Mouse (Mus musculus) midbrain, embryonic 13.5 days (tissue): ENCODE data around the gene Carhsp1. TPM values are rescaled to one million over a fixed set of nuclear protein-coding genes. Genes with fewer than 3 reads are reported as not detected.

Experiments
- ATAC-seq: fragments of 200-750 bp; cut with Nextera tagmentation; 2 replicates; pipeline ENCODE4 v1.8.0; 2017; ENCODE audit warnings: mild to moderate bottlenecking, moderate TSS enrichment, moderate library complexity
- H3K27ac ChIP-seq: fragments of 300-500 bp; sonication (generic); 2 replicates; pipeline ENCODE4 v1.5.1; 2015; ENCODE audit warnings: inconsistent platforms, mild to moderate bottlenecking, moderate library complexity
- H3K27me3 ChIP-seq: fragments of 300-500 bp; sonication (generic); 2 replicates; pipeline ENCODE4 v1.6.1; 2015; ENCODE audit warnings: mild to moderate bottlenecking, inconsistent platforms
- H3K36me3 ChIP-seq: fragments of 300-500 bp; sonication (generic); 2 replicates; pipeline ENCODE4 v1.6.1; 2015; ENCODE audit warnings: mild to moderate bottlenecking, inconsistent platforms
- H3K4me1 ChIP-seq: fragments of 300-500 bp; sonication (generic); replicated peaks from 2 replicates; pipeline ENCODE4 v1.6.1; 2015; ENCODE audit warnings: inconsistent platforms
- H3K4me2 ChIP-seq: fragments of 300-500 bp; sonication (generic); replicated peaks from 2 replicates; pipeline ENCODE4 v1.6.1; 2015; ENCODE audit warnings: moderate library complexity, mild to moderate bottlenecking, inconsistent platforms
- H3K4me3 ChIP-seq: fragments of 300-500 bp; sonication (generic); replicated peaks from 2 replicates; pipeline ENCODE4 v1.5.1; 2015; ENCODE audit warnings: mild to moderate bottlenecking, inconsistent platforms
- H3K9ac ChIP-seq: fragments of 300-500 bp; sonication (generic); replicated peaks from 2 replicates; pipeline ENCODE4 v1.6.1; 2015; ENCODE audit warnings: mild to moderate bottlenecking, inconsistent platforms
- H3K9me3 ChIP-seq: fragments of 300-500 bp; sonication (generic); 2 replicates; pipeline ENCODE4 v1.6.1; 2016; ENCODE audit warnings: mild to moderate bottlenecking, inconsistent platforms
- WGBS: fragments of 180-500 bp; shearing (Covaris S2); methylation state at CpG from one replicate; pipeline ENCODE4 v1.1.7; 2015; 5-methylcytosine and 5-hydroxymethylcytosine counted together
- polyA plus RNA-seq: library from polyadenylated mRNA; unstranded; fragments of >200 nt; fragmentation: Nextera tagmentation; extraction: Ambion mirVana; gene quantifications from 2 replicates; pipeline ENCODE4 v1.2.1, GENCODE M21; 2015

The Carhsp1 gene
- polyA plus RNA-seq, result 253 and 274 TPM in 2 replicates

DNA sequence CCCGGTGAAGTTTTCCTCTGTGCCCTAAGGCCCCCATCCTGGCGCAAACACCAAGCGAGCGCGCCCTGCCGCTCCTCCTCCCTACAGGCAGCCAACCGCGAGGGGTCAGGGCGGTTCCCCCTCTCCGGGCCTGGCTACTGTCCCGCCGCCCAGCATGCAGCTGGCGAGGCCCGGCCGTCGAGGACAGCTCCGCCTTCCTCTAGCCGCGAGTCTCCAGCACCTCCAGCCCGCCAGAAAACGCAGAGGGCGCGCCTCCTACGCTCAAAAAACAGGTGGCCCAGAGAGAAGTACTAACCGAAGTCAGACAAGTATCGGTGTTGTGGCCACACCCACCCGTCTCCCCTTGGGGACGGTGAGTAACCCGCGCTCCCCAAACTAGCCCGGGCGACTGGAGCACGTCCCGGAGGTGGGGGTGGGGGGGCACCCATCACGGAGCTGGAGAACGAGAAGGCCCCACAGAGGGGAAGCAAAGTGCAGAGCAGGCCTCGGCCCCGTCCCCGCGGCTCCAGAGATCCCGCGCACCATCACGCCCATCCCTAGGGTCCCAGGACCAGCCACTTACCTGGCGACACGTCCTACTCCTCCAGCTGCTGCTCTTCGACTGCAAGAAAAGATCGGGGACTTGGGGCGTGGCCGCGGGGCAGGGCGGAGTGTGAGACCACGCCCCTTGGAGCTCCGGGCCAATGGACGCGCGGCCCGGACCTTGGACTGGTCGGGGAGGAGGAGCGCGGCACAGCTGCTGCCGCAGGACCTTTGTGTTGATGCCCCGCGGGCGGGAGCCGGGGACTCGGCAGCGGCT, at the start of gene Carhsp1:
TSS of gene Carhsp1 (minus strand) at position 605 of the 799 bp plus-strand sequence.
- no peaks in the 10 kb centered on the region for H3K9me3 ChIP-seq
- ATAC-seq, result peak; percentile 88
- WGBS, result under 1% methylated on average over 62 of the region's 67 CpGs
- peak within 1 kb of the TSS; percentile 90 for H3K4me3 ChIP-seq
- peaks cover 44% of the 10 kb centered on the region for H3K4me1 ChIP-seq
- H3K27ac ChIP-seq, result peak within 1 kb of the TSS; percentile 87
- H3K4me2 ChIP-seq, result peak within 1 kb of the TSS; percentile 91
- peak within 1 kb of the TSS; percentile 75 for H3K9ac ChIP-seq
- peaks cover 13% of the 10 kb centered on the region for H3K27me3 ChIP-seq
- no peaks in the 10 kb centered on the region for H3K36me3 ChIP-seq

DNA sequence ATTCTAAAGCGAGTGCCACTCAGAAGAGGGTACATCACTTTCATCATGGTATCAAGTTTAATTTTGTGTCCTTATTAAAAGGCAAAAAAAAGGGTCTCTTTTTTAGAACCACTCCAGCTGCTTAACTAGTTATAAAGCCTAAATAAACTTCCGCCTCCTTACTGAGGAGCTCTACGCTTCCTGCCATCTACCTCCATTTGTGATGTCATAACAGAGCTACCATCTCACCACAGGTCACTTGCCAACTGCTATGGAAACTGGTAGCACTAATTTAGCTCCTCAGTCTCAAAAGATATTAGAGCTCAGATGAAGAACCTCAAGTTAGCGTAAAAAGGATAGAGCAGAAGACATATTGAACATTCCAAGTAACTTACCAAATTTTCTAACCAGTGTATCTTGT, 48.5 kb upstream of the Carhsp1 start:
- Histone ChIP-seq H3K9ac (no peak overlapping the region), H3K4me2 (no peak overlapping the region), H3K36me3 (peaks cover 9% of the 10 kb centered on the region), H3K4me3 (no peak overlapping the region), H3K27ac (no peak overlapping the region), H3K9me3 (no peaks in the 10 kb centered on the region), H3K4me1 (peaks cover 19% of the 10 kb centered on the region), H3K27me3 (no peaks in the 10 kb centered on the region)
- 94% methylated on average over 4 of the region's 4 CpGs for WGBS
- no peak for ATAC-seq

DNA sequence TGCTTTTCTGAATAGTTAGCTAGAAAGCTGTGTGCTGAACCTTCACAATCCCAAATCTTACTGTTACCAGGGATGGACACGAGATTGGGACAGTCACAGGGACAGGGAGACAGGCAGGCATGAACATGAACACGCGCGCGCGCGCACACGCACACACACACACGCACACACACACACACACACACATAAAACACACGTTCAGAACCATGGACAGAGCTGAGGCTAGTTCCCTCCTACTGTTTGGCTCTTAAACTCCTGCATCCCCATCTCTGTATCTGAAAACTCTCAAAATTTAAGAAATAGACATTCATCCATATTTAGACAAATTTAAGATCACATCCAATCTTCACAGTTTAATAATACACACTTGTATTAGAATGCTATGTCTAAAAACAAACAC, 45.8 kb upstream of the Carhsp1 start:
- peaks cover 13% of the 10 kb centered on the region for H3K4me1 ChIP-seq
- no peak for ATAC-seq
- H3K27ac ChIP-seq, result no peak overlapping the region
- 97% methylated on average over 10 of the region's 10 CpGs for WGBS
- H3K36me3 ChIP-seq, result peaks cover 34% of the 10 kb centered on the region
- H3K4me2 ChIP-seq, result no peak overlapping the region
- H3K4me3 ChIP-seq, result no peak overlapping the region
- H3K9me3 ChIP-seq, result no peaks in the 10 kb centered on the region
- no peak overlapping the region for H3K9ac ChIP-seq
- H3K27me3 ChIP-seq, result no peaks in the 10 kb centered on the region

DNA sequence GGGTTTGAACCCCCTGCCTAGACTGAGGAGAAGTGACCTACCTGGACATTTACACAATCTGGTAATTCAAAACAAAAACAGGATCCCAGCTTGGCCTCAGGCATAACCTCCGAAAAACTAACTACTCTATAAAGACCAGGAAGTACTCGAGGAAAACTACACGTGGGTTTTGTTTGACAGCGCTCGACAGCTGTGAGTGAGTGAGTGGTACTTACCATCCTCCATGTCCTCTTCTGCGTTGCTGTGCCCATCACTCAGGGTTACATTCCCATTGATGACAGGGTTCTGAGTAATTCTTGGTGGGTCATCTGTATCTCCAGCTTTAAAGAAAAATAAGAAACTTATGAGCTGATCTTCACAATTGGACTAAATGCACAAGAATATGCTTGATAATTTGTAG, 44.3 kb upstream of the Carhsp1 start:
- H3K27me3 ChIP-seq, result no peaks in the 10 kb centered on the region
- no peak overlapping the region for H3K4me3 ChIP-seq
- WGBS, result 91% methylated on average over 6 of the region's 6 CpGs
- H3K27ac ChIP-seq, result no peak overlapping the region
- H3K4me1 ChIP-seq, result peaks cover 12% of the 10 kb centered on the region
- no peak overlapping the region for H3K9ac ChIP-seq
- ATAC-seq, result no peak
- no peaks in the 10 kb centered on the region for H3K9me3 ChIP-seq
- H3K4me2 ChIP-seq, result no peak overlapping the region
- H3K36me3 ChIP-seq, result peaks cover 46% of the 10 kb centered on the region

DNA sequence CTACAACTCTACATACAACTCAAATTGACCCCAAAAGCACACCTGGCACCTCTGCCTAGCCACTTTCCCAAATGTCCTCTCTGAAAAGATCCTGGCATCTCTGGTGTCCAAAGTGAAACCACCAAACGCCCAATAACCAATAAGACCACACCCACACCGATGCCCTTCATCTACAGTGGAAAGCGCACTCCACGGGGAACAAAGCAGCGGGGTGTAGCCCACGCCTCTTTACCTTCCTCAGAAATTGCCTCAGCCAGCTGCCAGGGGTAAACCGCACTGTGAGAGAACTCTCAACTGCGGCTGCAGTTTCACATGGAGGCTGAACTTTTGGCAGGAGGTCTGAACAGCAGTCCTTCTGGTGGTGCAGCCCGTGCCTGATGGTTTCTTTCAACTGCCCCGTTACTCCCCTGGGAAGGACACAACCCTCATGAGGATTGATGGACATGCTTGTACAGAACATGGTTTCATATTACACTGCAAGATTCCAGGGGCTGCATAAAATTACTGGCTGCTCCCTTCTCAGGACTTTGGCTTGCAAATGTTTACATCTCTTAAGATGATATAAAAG, 43.6 kb upstream of the Carhsp1 start:
- H3K4me2 ChIP-seq, result no peak overlapping the region
- H3K36me3 ChIP-seq, result peaks cover 52% of the 10 kb centered on the region
- peaks cover 12% of the 10 kb centered on the region for H3K4me1 ChIP-seq
- H3K9me3 ChIP-seq, result no peaks in the 10 kb centered on the region
- no peak overlapping the region for H3K27ac ChIP-seq
- 86% methylated on average over 10 of the region's 10 CpGs for WGBS
- H3K4me3 ChIP-seq, result no peak overlapping the region
- ATAC-seq, result no peak
- no peaks in the 10 kb centered on the region for H3K27me3 ChIP-seq
- no peak overlapping the region for H3K9ac ChIP-seq

DNA sequence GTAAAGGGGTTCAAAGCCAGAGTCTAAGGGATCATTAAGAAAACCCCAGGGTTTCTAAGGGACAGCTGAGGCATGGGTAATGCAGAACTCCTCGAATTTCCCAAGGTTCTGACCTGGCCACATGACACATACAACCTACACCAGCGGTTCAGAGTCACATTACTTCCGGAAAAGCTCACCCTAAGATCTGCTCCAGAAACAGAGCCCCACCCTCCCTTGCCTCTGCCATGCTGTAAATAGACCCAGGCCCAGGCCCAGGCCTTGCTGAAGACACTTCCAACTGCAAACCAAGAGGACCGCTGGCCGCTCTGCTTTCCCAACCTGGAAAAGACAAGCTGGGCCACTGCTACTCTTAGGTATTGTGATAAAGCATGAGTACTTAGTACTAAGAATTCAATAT, 42.9 kb upstream of the Carhsp1 start:
- H3K36me3 ChIP-seq, result peaks cover 59% of the 10 kb centered on the region
- H3K9me3 ChIP-seq, result no peaks in the 10 kb centered on the region
- H3K4me3 ChIP-seq, result no peak overlapping the region
- no peak for ATAC-seq
- no peak overlapping the region for H3K9ac ChIP-seq
- 88% methylated on average over 5 of the region's 5 CpGs for WGBS
- no peak overlapping the region for H3K27ac ChIP-seq
- H3K4me1 ChIP-seq, result peaks cover 10% of the 10 kb centered on the region
- H3K27me3 ChIP-seq, result no peaks in the 10 kb centered on the region
- H3K4me2 ChIP-seq, result no peak overlapping the region

DNA sequence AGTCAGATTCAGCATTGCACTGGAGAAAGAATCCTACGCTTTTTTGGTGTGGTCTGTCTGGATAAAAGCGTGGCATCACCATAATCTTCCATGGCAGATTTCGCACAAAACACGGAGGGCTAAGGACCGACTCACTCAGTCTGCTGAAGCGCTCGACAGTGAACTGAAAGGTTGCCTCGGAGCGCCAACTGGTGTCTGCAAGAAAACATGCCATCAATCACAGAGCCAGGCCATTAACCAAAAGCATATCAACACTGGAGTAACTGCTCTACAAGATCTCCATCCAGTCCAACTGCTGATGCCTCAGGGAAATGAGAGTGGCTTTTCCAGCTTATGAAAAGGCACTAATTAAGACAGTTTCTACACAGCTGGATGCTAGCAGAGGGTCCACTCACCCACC, 40.0 kb upstream of the Carhsp1 start:
- Histone ChIP-seq H3K9ac (no peak overlapping the region), H3K27me3 (no peaks in the 10 kb centered on the region), H3K9me3 (no peaks in the 10 kb centered on the region), H3K27ac (no peak overlapping the region), H3K4me1 (no peaks in the 10 kb centered on the region), H3K4me2 (no peak overlapping the region), H3K4me3 (no peak overlapping the region), H3K36me3 (peaks cover 88% of the 10 kb centered on the region)
- ATAC-seq, result no peak
- WGBS, result 72% methylated on average over 9 of the region's 9 CpGs

DNA sequence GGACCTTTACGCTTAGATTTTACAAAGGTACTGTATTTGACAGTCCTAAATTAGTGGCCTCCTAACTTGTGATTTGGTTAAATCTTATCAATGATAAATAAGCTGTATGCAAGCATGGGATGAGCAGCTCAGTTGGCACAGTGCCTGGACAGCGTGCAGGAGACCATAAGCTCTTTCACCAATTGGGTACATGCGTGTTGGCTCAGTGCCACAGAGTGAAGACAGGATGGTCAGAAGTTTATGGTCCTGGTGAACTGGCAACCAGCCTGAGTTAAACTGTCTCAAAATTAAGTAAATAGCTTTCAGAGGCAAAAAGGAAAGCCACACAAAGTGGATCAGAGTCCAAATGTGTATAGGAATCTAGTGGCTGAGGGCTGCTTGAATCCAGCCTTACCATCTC, 28.6 kb upstream of the Carhsp1 start:
- no peaks in the 10 kb centered on the region for H3K4me1 ChIP-seq
- 88% methylated on average over 3 of the region's 3 CpGs for WGBS

DNA sequence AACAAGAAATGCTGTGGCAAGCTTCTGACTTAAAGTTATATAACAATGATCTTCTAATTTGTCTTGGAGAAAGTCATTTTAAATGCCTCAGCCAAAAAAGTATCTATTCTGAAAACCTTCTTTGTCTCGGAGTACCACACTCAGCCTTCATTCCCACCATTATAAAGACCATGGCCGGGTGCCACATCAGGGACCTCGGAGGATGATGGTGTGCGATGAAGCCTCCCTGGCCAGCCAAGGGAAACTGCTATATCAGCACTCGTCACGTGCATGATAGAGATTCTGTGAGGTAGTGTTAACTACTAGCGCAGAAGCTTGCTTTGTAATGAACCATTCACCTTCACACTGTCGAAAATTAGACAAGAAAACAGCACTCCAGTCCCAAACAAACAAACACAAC, 27.6 kb upstream of the Carhsp1 start:
- WGBS, result 93% methylated on average over 8 of the region's 8 CpGs
- no peak overlapping the region for H3K9ac ChIP-seq
- H3K4me3 ChIP-seq, result no peak overlapping the region
- ATAC-seq, result no peak
- no peak overlapping the region for H3K27ac ChIP-seq
- peaks cover 95% of the 10 kb centered on the region for H3K36me3 ChIP-seq
- no peaks in the 10 kb centered on the region for H3K27me3 ChIP-seq
- no peaks in the 10 kb centered on the region for H3K4me1 ChIP-seq
- no peak overlapping the region for H3K4me2 ChIP-seq
- H3K9me3 ChIP-seq, result no peaks in the 10 kb centered on the region

More for the DNA sequence above, 28.6 kb upstream of the Carhsp1 start:
- Histone ChIP-seq H3K9ac (no peak overlapping the region), H3K27me3 (no peaks in the 10 kb centered on the region), H3K27ac (no peak overlapping the region), H3K9me3 (no peaks in the 10 kb centered on the region), H3K4me2 (no peak overlapping the region), H3K36me3 (peaks cover 93% of the 10 kb centered on the region), H3K4me3 (no peak overlapping the region)
- ATAC-seq, result no peak

DNA sequence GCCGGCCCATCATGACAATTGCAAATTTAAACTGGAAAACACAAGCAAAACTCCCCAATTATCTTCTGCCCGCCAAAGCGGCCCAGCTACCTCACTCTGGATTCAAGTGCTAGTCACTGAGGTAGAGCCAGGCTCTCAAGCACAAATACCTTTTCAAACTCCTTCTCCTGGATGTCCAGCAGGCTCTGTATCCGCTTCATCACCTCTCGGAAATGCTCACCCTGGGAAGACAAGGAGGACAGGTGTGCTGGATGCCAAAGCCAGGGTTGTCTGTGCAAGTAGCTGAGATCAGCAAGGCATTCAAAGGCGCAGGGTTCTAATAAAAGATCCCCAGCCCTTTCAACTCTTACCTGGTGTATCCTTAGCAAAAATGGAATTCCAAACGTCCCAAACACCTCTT, 19.3 kb upstream of the Carhsp1 start:
- no peak overlapping the region for H3K4me2 ChIP-seq
- no peak overlapping the region for H3K4me3 ChIP-seq
- H3K9ac ChIP-seq, result no peak overlapping the region
- H3K27me3 ChIP-seq, result no peaks in the 10 kb centered on the region
- H3K36me3 ChIP-seq, result peaks cover 87% of the 10 kb centered on the region
- ATAC-seq, result no peak
- H3K27ac ChIP-seq, result no peak overlapping the region
- no peaks in the 10 kb centered on the region for H3K4me1 ChIP-seq
- WGBS, result 94% methylated on average over 7 of the region's 7 CpGs
- H3K9me3 ChIP-seq, result no peaks in the 10 kb centered on the region

DNA sequence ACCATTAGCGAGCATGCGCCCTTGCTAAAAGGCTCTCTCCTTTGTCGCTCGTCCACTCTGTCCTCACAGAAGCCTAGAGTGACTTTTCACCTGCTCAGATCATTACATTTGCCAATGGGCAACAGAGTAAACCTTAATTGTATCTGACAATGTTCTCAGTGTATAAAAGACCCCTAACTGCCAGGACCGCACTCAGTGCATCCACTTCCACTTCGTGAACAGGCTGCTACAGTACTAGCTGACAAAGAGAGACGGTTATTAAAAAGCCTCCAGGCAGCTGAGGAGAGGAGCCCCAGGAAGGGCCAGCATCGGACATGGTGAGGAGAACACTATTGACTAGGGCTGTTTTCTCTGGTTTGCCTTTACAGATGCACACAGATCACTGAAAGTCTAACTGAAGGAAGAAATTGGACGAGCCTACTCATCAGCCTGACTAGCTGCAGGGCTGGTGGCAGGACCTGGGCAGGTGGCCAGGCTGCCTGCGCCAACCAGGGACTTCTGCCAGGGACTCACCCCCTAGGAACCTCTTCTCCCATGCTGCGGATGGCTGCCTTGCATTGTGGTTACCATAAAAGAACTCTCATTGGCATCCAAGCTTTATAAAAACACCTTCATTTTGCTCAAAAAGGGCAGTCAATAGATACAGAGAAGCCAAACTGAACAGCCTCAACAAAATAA, 18.2 kb upstream of the Carhsp1 start:
- Histone ChIP-seq H3K36me3 (peaks cover 78% of the 10 kb centered on the region), H3K9ac (no peak overlapping the region), H3K4me1 (no peaks in the 10 kb centered on the region), H3K4me2 (no peak overlapping the region), H3K27me3 (no peaks in the 10 kb centered on the region), H3K27ac (no peak overlapping the region), H3K4me3 (no peak overlapping the region), H3K9me3 (no peaks in the 10 kb centered on the region)
- WGBS, result 87% methylated on average over 11 of the region's 11 CpGs
- no peak for ATAC-seq

DNA sequence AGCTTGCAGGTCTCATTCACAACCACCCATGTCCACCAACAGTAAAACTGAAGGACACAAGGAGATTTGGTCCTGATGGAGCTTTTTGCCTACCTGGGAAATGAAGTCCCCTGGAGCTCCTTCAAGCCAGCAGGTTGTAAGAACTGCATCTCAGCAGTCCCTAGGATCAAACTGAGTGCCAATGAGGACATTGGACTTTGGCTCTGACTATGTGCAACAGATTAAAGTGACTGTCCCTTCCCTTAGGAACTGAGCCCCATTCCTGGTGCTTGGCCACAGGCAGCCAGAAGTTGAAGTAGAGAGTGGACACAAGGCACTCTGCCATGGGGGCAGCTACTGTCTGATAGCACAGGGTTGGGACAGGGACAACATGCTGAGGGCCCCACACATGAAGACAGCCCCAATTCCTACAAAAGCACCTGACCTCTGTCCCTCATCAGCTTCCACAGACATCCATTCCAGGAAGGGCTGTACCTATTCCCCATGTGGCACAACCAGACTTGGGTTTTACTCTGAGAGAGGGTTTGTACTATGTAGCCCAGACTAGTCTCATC, 15.7 kb upstream of the Carhsp1 start:
- Histone ChIP-seq H3K27ac (no peak overlapping the region), H3K4me2 (no peak overlapping the region), H3K36me3 (peaks cover 67% of the 10 kb centered on the region), H3K9me3 (no peaks in the 10 kb centered on the region), H3K4me3 (no peak overlapping the region), H3K9ac (no peak overlapping the region), H3K4me1 (no peaks in the 10 kb centered on the region), H3K27me3 (no peaks in the 10 kb centered on the region)
- no peak for ATAC-seq
